Mouse (Mus musculus) thymus, postnatal 36 days (tissue): ENCODE results near the gene Cops6.
A peak's percentile ranks its signal among the peaks of the same experiment; 100 is the strongest.

Experiments used
- DNase-seq, 2 experiments: peaks; one replicate each; pipeline ENCODE4 v3.0.0; 2022; ENCODE audit warnings: mixed read lengths in 2 of 2

The Cops6 gene

DNA sequence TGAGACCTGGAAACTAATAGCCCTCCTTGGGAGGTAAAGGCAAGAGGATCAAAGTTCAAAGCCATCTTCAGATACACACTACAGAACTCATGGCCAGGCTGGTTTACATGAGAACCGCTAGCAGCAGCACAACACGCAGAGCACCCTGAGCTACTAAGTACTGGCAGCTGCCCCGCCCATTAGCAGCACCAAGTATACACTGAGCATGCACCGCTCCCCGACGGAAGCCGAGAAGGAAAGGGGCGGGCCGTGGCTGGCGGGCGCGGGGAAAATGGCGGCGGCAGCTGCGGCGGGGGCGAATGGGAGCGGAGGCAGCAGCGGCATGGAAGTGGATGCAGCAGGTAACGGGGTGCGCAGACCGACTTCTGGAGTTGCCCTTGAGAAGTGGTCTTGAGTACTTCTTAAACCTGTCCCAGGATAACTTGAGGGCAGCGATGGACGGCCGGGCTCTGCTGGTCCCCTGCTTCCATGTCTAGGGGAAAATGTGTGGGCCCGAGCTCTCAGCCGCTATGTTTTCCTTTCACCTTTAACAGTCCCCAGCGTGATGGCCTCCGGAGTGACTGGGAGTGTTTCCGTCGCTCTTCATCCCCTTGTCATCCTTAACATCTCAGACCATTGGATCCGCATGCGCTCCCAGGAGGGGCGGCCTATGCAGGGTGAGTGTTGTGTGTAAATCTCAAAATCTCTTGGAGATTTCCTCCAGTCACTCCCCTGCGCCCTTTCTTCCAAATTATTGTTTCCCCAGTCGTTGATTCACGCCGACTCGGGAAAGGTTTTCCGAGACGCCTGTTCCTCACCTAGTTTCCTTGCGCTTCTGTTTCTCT is at the start of gene Cops6:
TSS of gene Cops6 (plus strand) at position 230 of the 824 bp plus-strand sequence.
- peak; percentile 94 to 95 for DNase-seq

- DNase-seq, result peak; percentile 87 to 89
These were observed 44.3 kb upstream of the Cops6 start, which contains the start of gene Zscan21 for GRCm38 (mm10) chr5:138116255-138117198. TSS of gene Zscan21 (plus strand) at chr5:138116903.

DNA sequence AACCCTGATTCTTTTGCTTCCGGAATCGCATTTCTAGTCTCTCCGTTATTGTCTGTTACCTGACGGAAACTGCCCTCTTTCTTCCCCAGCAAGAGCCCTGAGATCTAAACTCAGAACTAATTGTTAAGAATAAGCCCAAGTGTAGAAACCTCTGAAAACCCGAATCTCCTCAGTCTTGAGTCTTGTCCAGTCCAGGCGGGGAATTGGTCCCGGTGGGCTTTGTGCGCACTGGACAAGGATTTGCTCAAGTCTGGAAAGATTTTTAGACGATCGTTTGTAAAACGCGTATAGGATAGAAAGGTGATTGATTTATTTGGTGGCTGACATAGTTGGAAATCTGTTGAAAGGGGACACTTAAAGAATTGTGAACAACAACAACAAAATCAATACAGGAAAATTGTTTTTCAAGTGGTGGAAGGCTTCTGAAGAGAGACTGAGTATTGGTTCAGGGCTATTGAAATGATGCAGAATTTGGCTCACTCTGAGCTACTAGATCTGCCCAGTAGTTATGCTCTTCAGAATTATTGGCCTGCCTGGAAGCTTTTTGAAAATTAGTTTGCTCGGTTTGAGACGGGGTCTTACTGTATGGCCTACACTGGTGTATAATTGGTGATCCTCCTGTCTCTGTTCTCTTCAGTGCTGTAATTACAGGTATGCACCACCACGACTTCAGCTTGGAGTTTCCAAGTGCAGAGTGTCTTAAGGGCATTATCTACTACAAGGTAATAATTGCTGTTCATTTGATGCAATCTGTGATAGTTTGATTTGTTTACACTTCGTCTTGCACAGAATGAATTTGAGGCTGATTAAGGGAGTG is 43.5 kb upstream of the Cops6 start:
- DNase-seq, result no peak

DNA sequence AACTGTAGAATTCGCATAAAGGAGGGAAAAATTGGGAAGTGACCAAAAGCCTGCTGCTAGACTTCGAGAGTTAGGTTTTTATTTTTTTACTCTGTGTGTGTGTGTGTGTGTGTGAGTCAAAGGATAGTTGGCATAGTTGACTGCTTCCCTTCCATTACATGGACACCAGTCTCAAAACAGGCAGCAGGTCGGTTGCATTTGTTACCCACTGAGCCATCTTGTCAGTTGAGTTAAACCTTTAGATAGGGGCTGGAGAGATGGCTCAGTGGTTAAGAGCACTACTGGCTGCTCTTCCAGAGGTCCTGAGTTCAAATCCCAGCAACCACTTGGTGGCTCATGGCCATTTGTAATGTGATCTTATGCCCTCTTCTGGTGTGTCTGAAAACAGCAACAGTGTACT is 42.8 kb upstream of the Cops6 start:
- no peak for DNase-seq

GRCm38 (mm10) chr5:138132425-138133064 is 28.3 kb upstream of the Cops6 start:
- DNase-seq, result no peak

GRCm38 (mm10) chr5:138137257-138137656 is 23.6 kb upstream of the Cops6 start:
- DNase-seq, result no peak

DNA sequence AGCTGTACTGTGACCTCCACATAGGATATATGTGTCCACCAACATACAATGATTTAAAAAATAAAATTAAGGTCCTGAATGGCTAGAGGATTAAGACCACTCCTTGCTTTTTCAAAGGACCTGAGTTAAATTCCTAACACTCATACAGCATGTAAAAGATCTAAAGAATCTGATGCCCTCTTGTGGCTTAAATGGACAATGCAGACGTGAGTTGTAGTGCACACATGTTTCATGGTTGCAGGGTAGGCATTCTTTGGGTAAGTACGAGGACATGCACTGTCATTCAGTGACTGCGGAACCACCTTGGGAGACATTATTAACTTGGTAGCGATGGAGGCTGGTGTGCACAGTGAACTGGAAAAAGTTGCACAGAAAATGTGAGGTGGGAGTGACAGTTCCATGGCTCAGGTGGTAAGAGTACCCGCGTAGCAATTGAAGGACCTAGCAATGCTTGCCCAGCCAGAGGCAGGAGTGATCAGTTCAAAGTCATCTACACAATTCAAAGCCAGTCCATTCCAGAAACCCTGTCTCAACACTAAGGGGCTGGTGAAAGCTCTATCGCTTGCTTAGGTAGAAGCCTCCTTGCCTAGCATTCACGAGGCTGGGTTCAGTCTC is 22.8 kb upstream of the Cops6 start:
- no peak for DNase-seq

DNA sequence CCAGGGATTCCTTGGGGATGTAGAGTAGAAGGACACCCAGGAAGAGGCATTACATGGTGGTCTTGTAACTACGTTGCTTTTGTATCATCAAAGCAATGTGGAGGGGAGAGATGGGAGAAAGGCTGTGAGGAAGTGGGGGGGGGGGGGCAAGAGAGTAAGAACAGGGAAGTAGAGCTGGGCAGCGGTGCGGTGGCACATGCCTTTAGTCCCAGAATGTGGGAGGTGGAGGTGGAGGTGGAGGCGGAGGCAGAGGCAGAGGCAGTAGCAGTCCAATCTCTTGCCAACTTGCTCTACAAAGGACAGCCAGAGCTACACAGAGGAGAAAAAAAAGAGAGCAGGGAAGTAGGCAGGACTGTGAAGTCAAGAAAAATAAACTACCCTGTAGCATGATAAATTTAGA is 22.3 kb upstream of the Cops6 start:
- DNase-seq, result no peak

DNA sequence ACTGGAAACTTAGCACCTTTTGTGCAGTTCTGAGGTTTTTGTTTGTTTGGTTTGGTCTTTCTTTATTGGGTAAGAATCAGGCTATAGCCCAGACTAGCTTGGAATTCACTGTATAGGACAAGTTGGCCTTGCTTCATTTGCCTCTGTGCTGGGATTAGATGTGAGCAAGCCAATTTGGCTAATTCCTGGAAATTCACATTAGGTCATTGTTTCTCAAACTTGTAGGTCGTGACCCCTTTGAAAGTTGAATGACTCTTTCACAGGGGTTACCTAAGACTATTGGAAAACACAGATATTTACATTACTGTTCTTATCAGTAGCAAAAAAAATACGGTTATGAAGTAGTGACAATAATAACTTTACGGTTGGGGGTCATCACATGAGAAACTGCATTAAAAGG is 6.5 kb upstream of the Cops6 start:
- DNase-seq, result no peak

DNA sequence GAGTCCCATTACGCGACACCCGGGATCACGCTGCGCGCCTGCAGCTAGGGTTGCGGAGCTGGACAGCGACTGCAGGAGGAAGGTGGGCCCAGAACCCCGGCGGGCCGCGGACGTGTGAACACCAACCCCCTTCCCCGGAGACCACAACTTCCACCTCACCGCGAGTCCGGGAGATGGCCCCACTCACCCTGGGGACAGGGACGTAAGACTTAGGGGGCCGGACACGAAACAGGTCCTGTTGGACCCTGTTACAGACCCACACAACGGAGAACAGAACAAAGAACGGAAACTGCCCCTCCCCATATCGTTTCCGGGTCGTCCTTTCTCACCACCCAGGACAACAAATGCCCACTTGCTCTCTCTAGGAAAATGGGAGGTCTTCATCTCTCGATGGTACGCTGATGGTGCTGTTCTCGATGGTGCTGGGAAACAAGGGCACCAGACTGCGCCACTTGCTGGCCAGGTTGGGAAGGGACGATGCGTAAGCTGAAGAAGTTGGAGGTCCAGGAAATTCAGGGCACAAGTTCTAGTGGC is 5.4 kb upstream of the Cops6 start, which contains the start of gene Zfp113:
TSS of gene Zfp113 (minus strand) at position 302 of the 534 bp plus-strand sequence.
- DNase-seq, result peak; percentile 84 to 88

GRCm38 (mm10) chr5:138160224-138160762 is 578 bp upstream of the Cops6 start:
- DNase-seq, result no peak

DNA sequence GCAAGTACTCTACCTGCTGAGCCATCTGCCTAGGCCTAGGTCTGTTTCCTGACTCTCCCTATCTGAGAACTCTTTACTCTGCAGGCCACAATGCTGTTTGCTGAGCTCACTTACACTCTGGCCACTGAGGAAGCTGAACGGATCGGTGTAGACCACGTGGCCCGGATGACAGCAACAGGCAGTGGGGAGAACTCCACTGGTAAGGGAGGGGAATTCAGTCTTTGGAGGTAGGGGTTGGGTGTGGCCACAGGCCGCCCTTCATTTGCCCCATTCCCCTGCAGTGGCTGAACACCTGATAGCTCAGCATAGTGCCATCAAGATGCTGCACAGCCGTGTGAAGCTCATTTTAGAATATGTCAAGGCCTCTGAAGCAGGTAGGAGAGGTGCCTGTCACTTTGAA is 2.2 kb downstream of the Cops6 start:
- no peak for DNase-seq

DNA sequence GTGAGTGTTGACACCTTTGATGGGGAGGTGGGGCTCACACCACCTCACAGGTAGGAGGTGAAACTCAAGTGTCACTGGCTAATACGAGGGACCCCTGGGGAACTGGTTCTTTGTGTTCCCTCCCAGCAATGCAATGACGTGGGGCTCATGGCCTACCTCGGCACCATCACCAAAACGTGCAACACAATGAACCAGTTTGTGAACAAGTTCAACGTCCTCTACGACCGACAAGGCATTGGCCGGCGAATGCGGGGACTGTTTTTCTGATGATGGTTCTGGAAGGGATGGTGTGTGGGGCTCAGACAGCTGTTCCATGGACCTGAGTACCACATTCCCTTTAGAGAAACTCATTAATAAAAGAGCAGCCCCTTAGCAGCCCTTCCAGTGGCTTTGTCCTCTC is 2.7 kb downstream of the Cops6 start:
- no peak for DNase-seq

GRCm38 (mm10) chr5:138165594-138165993 is 4.7 kb downstream of the Cops6 start:
- DNase-seq, result no peak

DNA sequence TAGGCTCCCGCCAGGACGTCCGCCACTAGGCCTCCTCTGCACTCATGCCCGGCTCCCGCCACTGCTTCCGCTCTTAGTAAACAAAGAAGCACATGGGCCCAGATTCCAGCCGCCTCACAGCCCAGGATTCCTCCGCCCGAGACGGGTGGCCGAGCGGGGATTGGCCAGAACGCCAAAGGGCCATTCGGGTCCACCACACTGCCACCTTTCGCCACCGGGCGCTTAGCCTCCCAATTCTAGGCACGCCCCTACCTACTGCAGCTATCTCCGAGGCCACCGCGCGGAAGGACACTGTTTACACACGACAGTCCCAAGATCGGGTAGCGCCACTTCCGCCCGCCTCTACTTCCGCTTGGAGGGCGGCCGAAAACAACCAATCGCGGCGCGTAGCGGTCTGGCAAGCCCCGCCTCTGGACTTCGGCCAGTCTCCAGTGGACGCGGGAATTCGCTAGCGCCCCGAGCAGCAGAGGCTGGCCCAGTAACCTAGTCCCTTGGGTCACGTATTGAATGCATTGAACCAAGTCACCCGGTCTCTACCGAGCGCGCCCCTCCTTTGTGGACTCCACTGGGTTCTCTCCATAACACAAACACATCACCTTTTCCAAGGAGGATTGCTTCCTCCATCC is 10.2 kb downstream of the Cops6 start:
- DNase-seq, result peak; percentile 91 to 92

DNA sequence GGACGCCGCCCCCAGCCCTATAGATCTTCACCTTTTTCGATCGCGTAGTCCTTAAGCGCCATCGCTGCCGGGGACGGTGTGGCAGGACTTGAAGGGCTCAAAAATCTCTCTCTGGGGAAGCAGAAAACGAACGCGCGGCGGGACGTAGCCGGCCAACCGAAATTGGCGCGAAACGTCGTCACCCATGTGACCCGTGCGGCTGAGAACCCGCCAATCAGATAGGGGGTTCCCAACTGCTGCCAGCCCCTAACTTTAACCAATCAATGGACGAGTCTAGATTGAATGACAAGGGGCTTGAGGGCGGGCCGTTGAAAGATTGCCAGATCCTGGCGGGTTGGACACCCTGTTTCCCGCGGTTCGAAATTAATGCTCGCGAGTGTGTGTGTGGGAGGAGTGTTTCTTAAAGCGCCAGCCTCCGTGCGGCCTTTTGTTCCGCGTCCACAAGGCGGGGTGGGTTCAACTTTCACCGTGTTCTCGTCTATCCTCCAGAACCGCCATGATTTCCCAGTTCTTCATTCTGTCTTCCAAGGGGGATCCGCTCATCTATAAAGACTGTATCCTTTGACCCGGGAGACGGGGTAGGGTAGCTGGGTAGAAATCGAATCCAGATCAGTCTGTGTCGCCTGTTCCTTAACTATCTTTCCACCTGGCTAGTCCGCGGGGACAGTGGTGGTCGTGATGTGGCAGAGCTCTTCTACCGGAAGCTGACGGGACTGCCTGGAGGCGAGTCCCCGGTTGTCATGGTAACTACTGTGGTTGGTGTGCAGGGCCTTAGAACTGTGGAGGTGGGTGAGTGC is 11.0 kb downstream of the Cops6 start, which contains the start of the genes Ap4m1 and Mcm7:
TSS of gene Ap4m1 (plus strand) at position 308 of the 797 bp plus-strand sequence.
TSS of gene Mcm7 (minus strand) at position 728 of the 797 bp plus-strand sequence.
- DNase-seq, result peak; percentile 84 to 90

GRCm38 (mm10) chr5:138173217-138173616 is 12.3 kb downstream of the Cops6 start:
- DNase-seq, result no peak

DNA sequence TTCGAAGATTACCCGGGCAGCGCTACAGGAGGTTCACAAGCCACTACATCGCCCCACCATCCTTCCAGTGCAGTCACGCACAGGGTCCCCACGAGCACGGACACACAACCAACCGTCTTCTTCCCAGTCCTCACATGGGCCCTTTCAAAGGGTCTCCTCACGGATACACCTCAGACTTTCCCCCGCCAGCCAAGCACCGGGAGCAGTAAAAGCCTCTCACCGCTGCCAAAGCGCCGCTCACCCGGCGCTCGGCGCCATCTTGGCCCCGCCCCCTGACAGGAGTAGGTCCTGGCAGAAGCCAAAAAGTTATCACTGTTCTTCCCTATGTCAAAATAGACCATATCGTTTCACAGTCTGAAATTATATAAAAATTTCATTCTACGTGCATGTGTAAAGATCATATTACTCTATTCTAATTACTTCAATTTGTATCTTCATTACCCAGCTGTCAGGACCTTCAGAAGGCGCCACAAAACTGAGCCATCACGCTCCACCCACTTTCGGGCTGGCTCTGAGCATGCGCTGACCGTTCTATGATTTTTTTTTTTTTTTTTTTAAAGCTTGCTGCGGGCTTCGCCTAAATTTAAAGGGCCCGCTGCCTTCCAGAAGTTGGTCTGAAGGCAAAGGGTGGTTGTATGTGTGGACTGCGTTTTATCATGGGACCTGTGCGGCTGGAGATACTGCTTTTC is 26.2 kb downstream of the Cops6 start, which contains the start of the genes Taf6 and Cnpy4:
TSS of gene Taf6 (minus strand) at position 502 of the 689 bp plus-strand sequence.
TSS of gene Cnpy4 (plus strand) at position 536 of the 689 bp plus-strand sequence.
- peak; percentile 83 for DNase-seq
